Mouse (Mus musculus) granulocyte monocyte progenitor cell, adult 5-6 weeks (primary cell): Measurements from ENCODE around the gene Gm20481. TPM values are rescaled to one million over a fixed set of nuclear protein-coding genes. Genes with fewer than 3 reads are reported as not detected.
A peak's percentile ranks its signal among the peaks of the same experiment; 100 is the strongest.

Experiments used
- ATAC-seq: replicated peaks from 2 replicates; pipeline ENCODE4 v1.8.0; 2016; ENCODE audit warnings: mild to moderate bottlenecking, moderate TSS enrichment, inconsistent platforms; ENCODE audit not compliant: poor library complexity, severe bottlenecking
- total RNA-seq, 2 experiments: library from RNA; stranded (forward) in 1 of 2; stranded (reverse) in 1 of 2; fragments of 200-712, 200-1000 nt in 1 of 2; fragments of >200 nt in 1 of 2; fragmentation: Nextera tagmentation in 1 of 2; gene quantifications; 2 replicates each; pipeline ENCODE4 v1.2.3; 2014 to 2017

Gene Gm20481
- total RNA-seq, 2 experiments from 2014 or later = 1.4 TPM; not detected in 1

DNA sequence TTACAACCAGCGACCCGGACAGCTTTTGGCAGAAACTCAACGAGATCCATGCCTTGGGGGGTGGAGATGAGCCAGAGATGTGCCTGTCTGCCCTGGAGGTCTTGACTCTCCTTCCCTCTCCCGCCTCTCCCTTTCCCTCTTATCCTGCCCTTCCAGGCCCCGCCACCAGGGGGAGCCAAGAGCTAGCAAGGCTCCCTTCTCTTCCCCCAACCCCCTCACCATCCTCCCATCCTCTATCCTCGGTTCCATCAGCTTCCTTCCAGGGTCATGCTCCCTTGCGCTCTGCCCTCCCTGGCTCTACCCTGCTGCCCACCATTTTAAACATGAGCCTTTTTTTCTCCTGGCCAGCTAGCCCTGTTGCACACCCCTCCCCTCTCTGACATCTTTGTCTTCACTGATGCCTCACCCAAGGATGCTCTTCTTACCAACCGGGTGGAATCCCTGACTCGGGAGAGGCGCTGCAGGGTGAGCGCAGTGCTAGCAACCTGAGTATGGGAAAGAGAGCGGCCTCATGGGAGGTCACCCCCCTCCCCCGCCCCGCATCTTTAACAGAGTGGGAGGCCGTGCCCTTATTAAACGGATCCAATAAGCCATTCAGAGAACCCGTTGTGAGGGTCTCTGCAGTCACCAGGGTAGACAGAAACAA is 51.6 kb downstream of the Gm20481 start:
- ATAC-seq = peak; percentile 64

Other genes with a start within 250 kb of the Gm20481 start
Only the 30 nearest of the 42 such genes appear.
- 24.0 and 47.6 TPM in 2 replicates for gene Stk19, start 133.0 kb upstream of the Gm20481 start, total RNA-seq (2014; fragmentation: Nextera tagmentation)
- gene Stk19, start 133.0 kb upstream of the Gm20481 start, total RNA-seq (2017) = 23.1 and 29.0 TPM in 2 replicates
- 28.3 and 50.7 TPM in 2 replicates for gene Dxo, start 132.9 kb upstream of the Gm20481 start, total RNA-seq (2014; fragmentation: Nextera tagmentation)
- 30.2 and 32.1 TPM in 2 replicates for gene Dxo, start 132.9 kb upstream of the Gm20481 start, total RNA-seq (2017)
- gene Skiv2l, start 119.7 kb upstream of the Gm20481 start, total RNA-seq (2014; fragmentation: Nextera tagmentation) = 31.1 and 48.4 TPM in 2 replicates
- gene Skiv2l, start 119.7 kb upstream of the Gm20481 start, total RNA-seq (2017) = 29.3 and 43.9 TPM in 2 replicates
- 53.3 and 54.5 TPM in 2 replicates for gene Nelfe, start 119.5 kb upstream of the Gm20481 start, total RNA-seq (2014; fragmentation: Nextera tagmentation)
- gene Nelfe, start 119.5 kb upstream of the Gm20481 start, total RNA-seq (2017) = 37.1 and 57.3 TPM in 2 replicates
- gene Cfb, start 107.4 kb upstream of the Gm20481 start, total RNA-seq (2014; fragmentation: Nextera tagmentation) = not detected in 2 replicates
- gene Cfb, start 107.4 kb upstream of the Gm20481 start, total RNA-seq (2017) = not detected in 2 replicates
- gene Zbtb12, start 90.4 kb upstream of the Gm20481 start, total RNA-seq (2014; fragmentation: Nextera tagmentation) = 12.2 and 14.2 TPM in 2 replicates
- gene Zbtb12, start 90.4 kb upstream of the Gm20481 start, total RNA-seq (2017) = 13.3 and 15.3 TPM in 2 replicates
- not detected in 2 replicates for gene Gm20547, start 87.9 kb upstream of the Gm20481 start, total RNA-seq (2014; fragmentation: Nextera tagmentation)
- gene Gm20547, start 87.9 kb upstream of the Gm20481 start, total RNA-seq (2017) = not detected in 2 replicates
- gene C2, start 71.6 kb upstream of the Gm20481 start, total RNA-seq (2014; fragmentation: Nextera tagmentation) = 1.5 and 7.7 TPM in 2 replicates
- gene C2, start 71.6 kb upstream of the Gm20481 start, total RNA-seq (2017) = 0.47 TPM in 1 of 2 replicates, not detected in the other
- 78.2 and 87.0 TPM in 2 replicates for gene Ehmt2, start 71.4 kb upstream of the Gm20481 start, total RNA-seq (2014; fragmentation: Nextera tagmentation)
- 90.9 and 120 TPM in 2 replicates for gene Ehmt2, start 71.4 kb upstream of the Gm20481 start, total RNA-seq (2017)
- gene Slc44a4, start 55.4 kb upstream of the Gm20481 start, total RNA-seq (2014; fragmentation: Nextera tagmentation) = 0.41 TPM in 1 of 2 replicates, not detected in the other
- gene Slc44a4, start 55.4 kb upstream of the Gm20481 start, total RNA-seq (2017) = 0.78 and 1.8 TPM in 2 replicates
- gene Neu1, start 38.7 kb upstream of the Gm20481 start, total RNA-seq (2014; fragmentation: Nextera tagmentation) = 30.3 and 35.3 TPM in 2 replicates
- gene Neu1, start 38.7 kb upstream of the Gm20481 start, total RNA-seq (2017) = 27.0 and 32.4 TPM in 2 replicates
- 11.4 and 13.9 TPM in 2 replicates for gene Hspa1b, start 10.7 kb upstream of the Gm20481 start, total RNA-seq (2014; fragmentation: Nextera tagmentation)
- gene Hspa1b, start 10.7 kb upstream of the Gm20481 start, total RNA-seq (2017) = 67.7 and 68.3 TPM in 2 replicates
- gene Hspa1a, start 2.2 kb downstream of the Gm20481 start, total RNA-seq (2014; fragmentation: Nextera tagmentation) = 5.5 and 6.2 TPM in 2 replicates
- 45.2 and 49.0 TPM in 2 replicates for gene Hspa1a, start 2.2 kb downstream of the Gm20481 start, total RNA-seq (2017)
- gene Hspa1l, start 2.8 kb downstream of the Gm20481 start, total RNA-seq (2014; fragmentation: Nextera tagmentation) = not detected in 2 replicates
- gene Hspa1l, start 2.8 kb downstream of the Gm20481 start, total RNA-seq (2017) = 0.09 TPM in 1 of 2 replicates, not detected in the other
- gene Lsm2, start 11.9 kb downstream of the Gm20481 start, total RNA-seq (2014; fragmentation: Nextera tagmentation) = 129 and 305 TPM in 2 replicates
- gene Lsm2, start 11.9 kb downstream of the Gm20481 start, total RNA-seq (2017) = 42.0 and 71.6 TPM in 2 replicates
- gene Vars, start 31.1 kb downstream of the Gm20481 start, total RNA-seq (2014; fragmentation: Nextera tagmentation) = 75.6 and 150 TPM in 2 replicates
- 174 and 181 TPM in 2 replicates for gene Vars, start 31.1 kb downstream of the Gm20481 start, total RNA-seq (2017)
- gene Vwa7, start 46.7 kb downstream of the Gm20481 start, total RNA-seq (2014; fragmentation: Nextera tagmentation) = 0.11 and 0.19 TPM in 2 replicates
- gene Vwa7, start 46.7 kb downstream of the Gm20481 start, total RNA-seq (2017) = not detected in 2 replicates
- 2.5 TPM in 1 of 2 replicates, not detected in the other for gene Sapcd1, start 58.1 kb downstream of the Gm20481 start, total RNA-seq (2014; fragmentation: Nextera tagmentation)
- 0.90 TPM in 1 of 2 replicates, not detected in the other for gene Sapcd1, start 58.1 kb downstream of the Gm20481 start, total RNA-seq (2017)
- gene Msh5, start 76.8 kb downstream of the Gm20481 start, total RNA-seq (2014; fragmentation: Nextera tagmentation) = 0.19 and 6.8 TPM in 2 replicates
- gene Msh5, start 76.8 kb downstream of the Gm20481 start, total RNA-seq (2017) = 0.62 and 3.6 TPM in 2 replicates
- 231 and 245 TPM in 2 replicates for gene Clic1, start 80.1 kb downstream of the Gm20481 start, total RNA-seq (2014; fragmentation: Nextera tagmentation)
- 268 and 347 TPM in 2 replicates for gene Clic1, start 80.1 kb downstream of the Gm20481 start, total RNA-seq (2017)
- gene Ddah2, start 89.1 kb downstream of the Gm20481 start, total RNA-seq (2014; fragmentation: Nextera tagmentation) = 3.4 TPM in 1 of 2 replicates, not detected in the other
- 0.57 and 3.7 TPM in 2 replicates for gene Ddah2, start 89.1 kb downstream of the Gm20481 start, total RNA-seq (2017)
- gene Ly6g6c, start 95.5 kb downstream of the Gm20481 start, total RNA-seq (2014; fragmentation: Nextera tagmentation) = not detected in 2 replicates
- gene Ly6g6c, start 95.5 kb downstream of the Gm20481 start, total RNA-seq (2017) = not detected in 2 replicates
- gene Mpig6b, start 96.3 kb downstream of the Gm20481 start, total RNA-seq (2014; fragmentation: Nextera tagmentation) = not detected in 2 replicates
- not detected in 2 replicates for gene Mpig6b, start 96.3 kb downstream of the Gm20481 start, total RNA-seq (2017)
- gene Ly6g6e, start 107.0 kb downstream of the Gm20481 start, total RNA-seq (2014; fragmentation: Nextera tagmentation) = not detected in 2 replicates
- not detected in 2 replicates for gene Ly6g6e, start 107.0 kb downstream of the Gm20481 start, total RNA-seq (2017)
- not detected in 2 replicates for gene Ly6g6d, start 108.2 kb downstream of the Gm20481 start, total RNA-seq (2014; fragmentation: Nextera tagmentation)
- not detected in 2 replicates for gene Ly6g6d, start 108.2 kb downstream of the Gm20481 start, total RNA-seq (2017)
- gene Ly6g6f, start 115.7 kb downstream of the Gm20481 start, total RNA-seq (2014; fragmentation: Nextera tagmentation) = not detected in 2 replicates
- not detected in 2 replicates for gene Ly6g6f, start 115.7 kb downstream of the Gm20481 start, total RNA-seq (2017)
- 26.7 and 33.3 TPM in 2 replicates for gene Abhd16a, start 119.4 kb downstream of the Gm20481 start, total RNA-seq (2014; fragmentation: Nextera tagmentation)
- gene Abhd16a, start 119.4 kb downstream of the Gm20481 start, total RNA-seq (2017) = 27.7 and 35.0 TPM in 2 replicates
- gene Ly6g5c, start 138.4 kb downstream of the Gm20481 start, total RNA-seq (2014; fragmentation: Nextera tagmentation) = not detected in 2 replicates
- gene Ly6g5c, start 138.4 kb downstream of the Gm20481 start, total RNA-seq (2017) = not detected in 2 replicates
- 1.6 TPM in 1 of 2 replicates, not detected in the other for gene Ly6g5b, start 145.5 kb downstream of the Gm20481 start, total RNA-seq (2014; fragmentation: Nextera tagmentation)
- gene Ly6g5b, start 145.5 kb downstream of the Gm20481 start, total RNA-seq (2017) = 0.56 TPM in 1 of 2 replicates, not detected in the other
- gene Gpank1, start 151.5 kb downstream of the Gm20481 start, total RNA-seq (2014; fragmentation: Nextera tagmentation) = 21.2 and 25.4 TPM in 2 replicates
- 24.0 and 26.9 TPM in 2 replicates for gene Gpank1, start 151.5 kb downstream of the Gm20481 start, total RNA-seq (2017)